10 mouse cellular contexts compared by ENCODE assay signal in the genomic region with DNA sequence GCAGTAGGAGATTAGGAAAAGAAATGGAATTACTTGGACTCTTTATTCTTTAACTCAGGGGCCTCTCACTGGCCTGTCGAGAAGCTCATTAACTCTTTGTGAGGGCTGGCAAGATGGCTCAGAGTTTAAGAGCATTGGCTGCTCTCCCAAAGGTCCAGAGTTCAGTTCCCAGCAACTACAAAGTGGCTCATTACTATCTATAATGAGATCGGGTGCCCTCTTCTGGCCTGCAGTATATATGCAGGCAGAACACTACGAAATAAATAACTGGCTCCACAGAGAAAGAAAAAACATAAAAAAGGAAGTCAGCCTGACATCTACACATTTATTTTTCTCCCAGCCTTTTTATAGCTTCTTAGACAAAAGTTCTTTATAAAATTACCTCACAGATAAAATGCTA. TPM values are rescaled to one million over a fixed set of nuclear protein-coding genes. Genes with fewer than 3 reads are reported as not detected.
DNase-seq lines count a peak whose midpoint lies in the region; TF ChIP-seq lines count a peak whose summit lies in the region.
"Had no signal": no experiment of that assay in that cellular context is flagged by ENCODE, and none has a peak within 500 bp of the region (broad histone marks: within the 10 kb centered on the region; RNA-seq: fewer than 3 reads in every experiment).

No protein-coding gene starts in this region.

- no peak for DNase-seq in layer of hippocampus, adult 2 months (ENCODE audit: low spot score in 2 of 2)
- no peak for DNase-seq in layer of hippocampus, adult 9-10 months (ENCODE audit: low spot score)
- DNase-seq in ES-CJ7 (ENCODE audit: low read depth, low spot score), result peak; percentile 58
- DNase-seq in embryo, embryonic 10.5 days (ENCODE audit: low spot score), result peak; percentile 63
- peak; percentile 67 for DNase-seq in naive thymus-derived CD4-positive, alpha-beta T cell, adult 2 months (ENCODE audit: low read depth)
- DNase-seq in frontal cortex, postnatal 25 days (ENCODE audit: low spot score in 2 of 2), result no peak
- no peak for DNase-seq in layer of hippocampus, postnatal 10 days (ENCODE audit: low spot score in 2 of 2)
- no peak for DNase-seq in gastrocnemius, adult 8-10 months (ENCODE audit: low spot score in 2 of 2)
- DNase-seq: adrenal gland, postnatal 25 days; layer of hippocampus, adult 9-11 months had no signal

- no peak overlapping the region for H3K4me3 ChIP-seq in layer of hippocampus, adult 2 months

- TF ChIP-seq CTCF in layer of hippocampus, adult 2 months (conservative IDR thresholded peaks at IDR 0.05), result peak; percentile 79

- H3K27ac ChIP-seq in layer of hippocampus, adult 2 months, result no peak overlapping the region

RNA-seq across cellular contexts. Expression of gene Tecr, which starts 11.4 kb away (rescaled TPM):
- total RNA-seq in layer of hippocampus, adult 2 months (2021), result 100 to 1,000 TPM; 503 to 542 TPM
- 100 to 1,000 TPM; 532 to 604 TPM for total RNA-seq in layer of hippocampus, postnatal 10 days (2021)
- 100 to 1,000 TPM; 461 to 506 (median 481) TPM for total RNA-seq in gastrocnemius, adult 8-10 months (2022)

RNA-seq across cellular contexts. Expression of gene Dnajb1, which starts 11.6 kb away (rescaled TPM):
- 10 to 100 TPM; 36.5 to 37.6 TPM for total RNA-seq in layer of hippocampus, adult 2 months (2021)
- 10 to 100 TPM; 29.4 to 33.5 TPM for total RNA-seq in layer of hippocampus, postnatal 10 days (2021)
- 1 to 10 TPM; 3.6 to 7.9 (median 3.8) TPM for total RNA-seq in gastrocnemius, adult 8-10 months (2022)

RNA-seq across cellular contexts. Expression of gene Ndufb7, which starts 29.9 kb away (rescaled TPM):
- total RNA-seq in layer of hippocampus, adult 2 months (2021), result 100 to 1,000 TPM; 154 to 156 TPM
- 100 to 1,000 TPM; 161 to 175 TPM for total RNA-seq in layer of hippocampus, postnatal 10 days (2021)
- total RNA-seq in gastrocnemius, adult 8-10 months (2022), result 100 to 1,000 TPM; 262 to 329 (median 295) TPM

RNA-seq across cellular contexts. Expression of gene Gipc1, which starts 56.1 kb away (rescaled TPM):
- 10 to 100 TPM; 52.8 to 55.4 TPM for total RNA-seq in layer of hippocampus, adult 2 months (2021)
- 10 to 100 TPM; 65.2 to 77.6 TPM for total RNA-seq in layer of hippocampus, postnatal 10 days (2021)
- 10 to 100 TPM; 14.5 to 18.1 (median 17.6) TPM for total RNA-seq in gastrocnemius, adult 8-10 months (2022)

Comparison
In these comparisons a context has a peak if more than half of its experiments do, and no peak if none do; other contexts are left out.
1. DNase-seq: peak in ES-CJ7 (single experiment), embryo, embryonic 10.5 days (single experiment) and naive thymus-derived CD4-positive, alpha-beta T cell, adult 2 months (single experiment); none in layer of hippocampus, adult 2 months (0 of 2), layer of hippocampus, adult 9-10 months (single experiment), frontal cortex, postnatal 25 days (0 of 2), layer of hippocampus, postnatal 10 days (0 of 2) and gastrocnemius, adult 8-10 months (0 of 2).